Mouse (Mus musculus): Measurements from ENCODE around the gene Btf3.

DNA sequence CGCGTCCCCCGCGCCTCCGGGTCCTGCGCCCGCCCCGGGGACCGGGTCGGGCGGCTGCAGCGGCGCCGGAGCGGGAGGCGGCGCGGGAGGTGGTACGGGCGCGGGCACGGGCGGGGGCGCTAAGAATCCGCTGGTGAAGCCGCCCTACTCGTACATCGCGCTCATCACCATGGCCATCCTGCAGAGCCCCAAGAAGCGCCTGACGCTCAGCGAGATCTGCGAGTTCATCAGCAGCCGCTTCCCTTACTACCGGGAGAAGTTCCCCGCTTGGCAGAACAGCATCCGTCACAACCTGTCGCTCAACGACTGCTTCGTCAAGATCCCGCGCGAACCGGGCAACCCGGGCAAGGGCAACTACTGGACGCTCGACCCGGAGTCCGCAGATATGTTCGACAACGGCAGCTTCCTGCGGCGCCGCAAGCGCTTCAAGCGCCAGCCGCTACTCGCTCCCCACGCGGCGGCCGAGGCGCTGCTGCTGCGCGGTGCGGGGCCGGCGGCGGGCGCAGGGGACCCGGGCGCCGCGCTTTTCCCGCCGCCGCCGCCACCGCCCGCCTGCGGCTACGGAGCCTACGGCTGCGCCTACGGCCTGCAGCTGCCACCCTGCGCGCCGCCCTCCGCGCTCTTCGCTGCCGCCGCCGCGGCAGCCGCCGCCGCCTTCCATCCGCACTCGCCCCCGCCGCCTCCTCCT is 38.2 kb upstream of the Btf3 start:
- TF ChIP-seq EP300 (IDR thresholded peaks at IDR 0.05; ENCODE audit: low read depth in 1 of 2, low read length in 2 of 2) = no peak
- no peak for TF ChIP-seq POLR2A (IDR thresholded peaks at IDR 0.05; ENCODE audit: control insufficient read depth in 1 of 2, insufficient read depth in 1 of 2, low read depth in 1 of 2, low read length in 2 of 2, poor library complexity in 1 of 2)
- TF ChIP-seq MAFK (IDR thresholded peaks at IDR 0.05; ENCODE audit: borderline replicate concordance, low read depth, low read length) = no peak
- no peak for TF ChIP-seq MEF2A (IDR thresholded peaks at IDR 0.05; ENCODE audit: extremely low read depth, insufficient replicate concordance, low read depth, low read length, poor library complexity, severe bottlenecking)
- no peak for TF ChIP-seq NRF1 (IDR thresholded peaks at IDR 0.05; ENCODE audit: insufficient read depth, low read depth, low read length, poor library complexity, severe bottlenecking)
- no peak for TF ChIP-seq RCOR1 (IDR thresholded peaks at IDR 0.05; ENCODE audit: low read depth, low read length)
- TF ChIP-seq HCFC1 (IDR thresholded peaks at IDR 0.05; ENCODE audit: low read depth, low read length) = no peak

Data from MEL (cell line).